11 mouse cellular contexts compared by ENCODE assay signal in the genomic region with DNA sequence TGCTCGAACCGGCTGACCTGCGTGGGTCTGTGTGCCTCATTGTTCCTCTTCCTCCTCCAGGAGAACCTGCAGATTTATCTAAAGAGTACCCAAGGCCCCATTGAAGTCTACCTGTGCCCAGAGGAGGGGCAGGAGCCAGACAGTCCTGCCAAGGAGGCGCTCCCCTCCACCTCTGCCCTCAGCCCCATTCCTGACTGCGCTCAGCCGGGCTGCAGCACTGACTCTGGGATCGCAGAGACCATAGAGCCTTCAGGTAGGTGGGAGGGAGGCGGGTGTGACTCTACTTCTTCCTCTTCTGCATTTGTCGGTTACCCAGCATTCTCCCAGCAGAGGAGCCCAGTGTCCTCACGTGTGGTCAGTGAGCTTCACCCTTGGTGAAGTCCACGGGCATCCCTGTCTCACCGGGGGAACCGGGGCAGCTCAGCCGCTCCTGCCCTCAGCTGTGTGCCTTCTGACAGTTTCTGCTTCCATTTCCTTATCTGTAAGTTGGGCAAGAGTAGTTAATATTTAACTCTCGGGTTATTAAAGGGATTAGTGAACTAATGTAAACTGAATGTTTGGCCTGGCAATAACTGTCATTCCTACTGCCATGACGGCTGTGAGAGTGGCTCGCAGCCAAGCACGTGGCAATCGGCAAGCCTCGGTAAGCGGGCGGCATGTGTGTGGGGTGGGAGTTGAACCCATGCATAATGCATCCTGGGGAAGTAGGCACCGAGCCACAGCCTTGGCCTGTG. TPM values are rescaled to one million over a fixed set of nuclear protein-coding genes. Genes with fewer than 3 reads are reported as not detected.
DNase-seq lines count a peak whose midpoint lies in the region; ATAC-seq and TF ChIP-seq lines count a peak whose summit lies in the region.
"Had no signal": no experiment of that assay in that cellular context is flagged by ENCODE, and none has a peak within 500 bp of the region (broad histone marks: within the 10 kb centered on the region; RNA-seq: fewer than 3 reads in every experiment).

No protein-coding gene starts in this region.

- no peaks in the 10 kb centered on the region for H3K36me3 ChIP-seq in liver, adult 2 months (ENCODE audit: control insufficient read depth, insufficient read depth, low read length)
- H3K36me3 ChIP-seq in lung, embryonic 16.5 days (ENCODE audit: control insufficient read depth, insufficient read depth, low read length) = no peaks in the 10 kb centered on the region
- no peaks in the 10 kb centered on the region for H3K36me3 ChIP-seq in stomach, embryonic 16.5 days (ENCODE audit: control insufficient read depth, insufficient read depth, low read length)
- peaks cover 8% of the 10 kb centered on the region; the same call in 1 of the 2 replicates for H3K36me3 ChIP-seq in hindbrain, embryonic 12.5 days
- peaks cover 50% of the 10 kb centered on the region for H3K36me3 ChIP-seq in heart, embryonic 10.5 days

- no peak for TF ChIP-seq CTCF in liver, adult 2 months (IDR thresholded peaks at IDR 0.05; ENCODE audit: low read depth, low read length)

- H3K4me3 ChIP-seq in liver, adult 2 months (ENCODE audit: insufficient read depth, low read depth, low read length) = peak overlapping the region; percentile 27; the same call in 1 of the 2 replicates
- no peak overlapping the region for H3K4me3 ChIP-seq in lung, embryonic 16.5 days (ENCODE audit: low read length)
- no peak overlapping the region; the same call in 1 of the 2 replicates for H3K4me3 ChIP-seq in stomach, embryonic 16.5 days (replicated peaks; ENCODE audit: low read length)
- no peak overlapping the region for H3K4me3 ChIP-seq in hindbrain, embryonic 12.5 days
- H3K4me3 ChIP-seq in heart, embryonic 10.5 days = no peak overlapping the region

- peak overlapping the region; percentile 24 for H3K9ac ChIP-seq in liver, adult 2 months (ENCODE audit: low read depth, low read length)
- peak overlapping the region; percentile 21 for H3K9ac ChIP-seq in lung, embryonic 16.5 days (ENCODE audit: low read length)
- H3K9ac ChIP-seq in stomach, embryonic 16.5 days (ENCODE audit: low read length) = 0 out of 2 replicates have a peak overlapping the region, but pooled peaks have one; percentile 2
- H3K9ac ChIP-seq in hindbrain, embryonic 12.5 days = no peak overlapping the region

- H3K27me3 ChIP-seq in liver, adult 2 months (ENCODE audit: control insufficient read depth, insufficient read depth, low read length) = no peaks in the 10 kb centered on the region
- H3K27me3 ChIP-seq in lung, embryonic 16.5 days (ENCODE audit: control insufficient read depth, insufficient read depth, low read depth, low read length) = no peaks in the 10 kb centered on the region
- H3K27me3 ChIP-seq in stomach, embryonic 16.5 days (ENCODE audit: control insufficient read depth, insufficient read depth, low read length) = no peaks in the 10 kb centered on the region
- H3K27me3 ChIP-seq in hindbrain, embryonic 12.5 days = no peaks in the 10 kb centered on the region
- H3K27me3 ChIP-seq in heart, embryonic 10.5 days (ENCODE audit: insufficient read depth, poor library complexity, severe bottlenecking) = no peaks in the 10 kb centered on the region

- peaks cover 7% of the 10 kb centered on the region for H3K4me1 ChIP-seq in liver, adult 2 months (ENCODE audit: control insufficient read depth, insufficient read depth, low read length)
- H3K4me1 ChIP-seq in lung, embryonic 16.5 days (replicated peaks; ENCODE audit: control insufficient read depth, insufficient read depth, low read length) = peaks cover 22% of the 10 kb centered on the region
- H3K4me1 ChIP-seq in stomach, embryonic 16.5 days (ENCODE audit: control insufficient read depth, insufficient read depth, low read length) = peaks cover 15% of the 10 kb centered on the region
- H3K4me1 ChIP-seq in hindbrain, embryonic 12.5 days = no peaks in the 10 kb centered on the region
- peaks cover 13% of the 10 kb centered on the region for H3K4me1 ChIP-seq in heart, embryonic 10.5 days

- ATAC-seq in lung, embryonic 16.5 days (ENCODE audit: low read depth) = peak; percentile 77
- ATAC-seq in stomach, embryonic 16.5 days (ENCODE audit: insufficient read depth, low FRiP score) = peak; percentile 74
- no peak for ATAC-seq in hindbrain, embryonic 12.5 days (ENCODE audit: low FRiP score)
- ATAC-seq in CD4-positive, CD25-positive, alpha-beta regulatory T cell, adult 4 months = no peak
- ATAC-seq: inflammation-experienced regulatory T-cells, adult 6 months had no signal

- no peaks in the 10 kb centered on the region for H3K9me3 ChIP-seq in lung, embryonic 16.5 days (ENCODE audit: control insufficient read depth, low read length)
- H3K9me3 ChIP-seq in stomach, embryonic 16.5 days (replicated peaks; ENCODE audit: control insufficient read depth, low read length) = no peaks in the 10 kb centered on the region
- H3K9me3 ChIP-seq in hindbrain, embryonic 12.5 days (replicated peaks) = no peaks in the 10 kb centered on the region
- no peaks in the 10 kb centered on the region for H3K9me3 ChIP-seq in heart, embryonic 10.5 days

- 28% methylated on average over 23 of the region's 23 CpGs for WGBS in liver, adult 2 months
- WGBS in lung, embryonic 16.5 days = 46% methylated on average over 23 of the region's 23 CpGs
- 52% methylated on average over 23 of the region's 23 CpGs for WGBS in stomach, embryonic 16.5 days
- 89% methylated on average over 23 of the region's 23 CpGs for WGBS in hindbrain, embryonic 12.5 days
- WGBS in heart, embryonic 10.5 days = 86% methylated on average over 23 of the region's 23 CpGs

- 0 out of 2 replicates have a peak, but pooled peaks have one; percentile 37 for TF ChIP-seq POLR2A in liver, adult 2 months (IDR thresholded peaks at IDR 0.05; ENCODE audit: extremely low read depth, insufficient read depth, low read length)

- H3K27ac ChIP-seq in liver, adult 2 months (replicated peaks; ENCODE audit: insufficient read depth, low read depth, low read length) = peak overlapping the region; percentile 34
- H3K27ac ChIP-seq in lung, embryonic 16.5 days (ENCODE audit: low read length) = peak overlapping the region; percentile 91
- peak overlapping the region; percentile 14; the same call in 1 of the 2 replicates for H3K27ac ChIP-seq in stomach, embryonic 16.5 days (ENCODE audit: low read length)
- H3K27ac ChIP-seq in hindbrain, embryonic 12.5 days = no peak overlapping the region
- H3K27ac ChIP-seq in heart, embryonic 10.5 days = no peak overlapping the region

- peak; percentile 98 for DNase-seq in liver, adult 2 months (ENCODE audit: extremely low read depth, low read depth, low spot score)
- no peak for DNase-seq in liver
- DNase-seq in kidney, postnatal 25 days = peak; percentile 69 to 83
- DNase-seq in heart, embryonic 10.5 days (ENCODE audit: low spot score) = no peak
- DNase-seq: adrenal gland, postnatal 25 days; cerebellum, postnatal 36 days had no signal

- H3K4me2 ChIP-seq in lung, embryonic 16.5 days (ENCODE audit: low read depth, low read length) = peak overlapping the region; percentile 35
- H3K4me2 ChIP-seq in stomach, embryonic 16.5 days (ENCODE audit: low read depth, low read length) = peak overlapping the region; percentile 26
- H3K4me2 ChIP-seq in hindbrain, embryonic 12.5 days (replicated peaks) = no peak overlapping the region

- no peaks in the 10 kb centered on the region for H3K79me2 ChIP-seq in liver, adult 2 months (ENCODE audit: control insufficient read depth, insufficient read depth, low read length)

RNA-seq across cellular contexts. Expression of a gene that starts 14.7 kb away (rescaled TPM):
- 0.40 and 0.46 TPM in 2 replicates for total RNA-seq in liver, adult 2 months (2014; rRNA removed)
- 0.75 and 0.76 TPM in 2 replicates for polyA plus RNA-seq in liver, adult 2 months (2012; rRNA removed)
- polyA plus RNA-seq in lung, embryonic 16.5 days (2015; fragmentation: Nextera tagmentation; extraction: Ambion mirVana) = 18.4 and 18.8 TPM in 2 replicates
- polyA plus RNA-seq in stomach, embryonic 16.5 days (2015; fragmentation: Nextera tagmentation; extraction: Ambion mirVana) = 7.7 and 9.3 TPM in 2 replicates
- polyA plus RNA-seq in hindbrain, embryonic 12.5 days (2016; fragmentation: Nextera tagmentation; extraction: Ambion mirVana) = 7.0 and 7.9 TPM in 2 replicates
- 10 to 100 TPM; 14.5 to 29.6 TPM for polyA plus RNA-seq in CD4-positive, CD25-positive, alpha-beta regulatory T cell, adult 4 months (2017; shearing (Covaris generic))
- 6.3 and 6.6 TPM in 2 replicates for polyA plus RNA-seq in heart, embryonic 10.5 days (2016; fragmentation: Nextera tagmentation; extraction: Ambion mirVana)

RNA-seq across cellular contexts. Expression of a gene that starts 19.3 kb away (rescaled TPM):
- 3.3 and 5.6 TPM in 2 replicates for total RNA-seq in liver, adult 2 months (2014; rRNA removed)
- 5.2 and 5.8 TPM in 2 replicates for polyA plus RNA-seq in liver, adult 2 months (2012; rRNA removed)
- polyA plus RNA-seq in lung, embryonic 16.5 days (2015; fragmentation: Nextera tagmentation; extraction: Ambion mirVana) = 8.2 and 9.1 TPM in 2 replicates
- 7.0 and 7.1 TPM in 2 replicates for polyA plus RNA-seq in stomach, embryonic 16.5 days (2015; fragmentation: Nextera tagmentation; extraction: Ambion mirVana)
- 11.6 and 11.8 TPM in 2 replicates for polyA plus RNA-seq in hindbrain, embryonic 12.5 days (2016; fragmentation: Nextera tagmentation; extraction: Ambion mirVana)
- polyA plus RNA-seq in CD4-positive, CD25-positive, alpha-beta regulatory T cell, adult 4 months (2017; shearing (Covaris generic)) = not detected
- polyA plus RNA-seq in heart, embryonic 10.5 days (2016; fragmentation: Nextera tagmentation; extraction: Ambion mirVana) = 3.4 and 3.7 TPM in 2 replicates

RNA-seq across cellular contexts. Expression of a gene that starts 43.6 kb away (rescaled TPM):
- total RNA-seq in liver, adult 2 months (2014; rRNA removed) = 33.2 and 47.4 TPM in 2 replicates
- 181 and 274 TPM in 2 replicates for polyA plus RNA-seq in liver, adult 2 months (2012; rRNA removed)
- 560 and 561 TPM in 2 replicates for polyA plus RNA-seq in lung, embryonic 16.5 days (2015; fragmentation: Nextera tagmentation; extraction: Ambion mirVana)
- polyA plus RNA-seq in stomach, embryonic 16.5 days (2015; fragmentation: Nextera tagmentation; extraction: Ambion mirVana) = 271 and 285 TPM in 2 replicates
- 372 and 426 TPM in 2 replicates for polyA plus RNA-seq in hindbrain, embryonic 12.5 days (2016; fragmentation: Nextera tagmentation; extraction: Ambion mirVana)
- polyA plus RNA-seq in CD4-positive, CD25-positive, alpha-beta regulatory T cell, adult 4 months (2017; shearing (Covaris generic)) = 100 to 1,000 TPM; 388 to 433 TPM
- polyA plus RNA-seq in heart, embryonic 10.5 days (2016; fragmentation: Nextera tagmentation; extraction: Ambion mirVana) = 324 and 492 TPM in 2 replicates

Comparison
In these comparisons a context has a peak if more than half of its experiments do, and no peak if none do; other contexts are left out.
1. DNase-seq: peak in liver, adult 2 months (single experiment) and kidney, postnatal 25 days (2 of 2); none in liver (single experiment) and heart, embryonic 10.5 days (single experiment).
2. H3K27ac ChIP-seq: peak in liver, adult 2 months (single experiment), lung, embryonic 16.5 days (single experiment) and stomach, embryonic 16.5 days (single experiment); none in hindbrain, embryonic 12.5 days (single experiment) and heart, embryonic 10.5 days (single experiment).
3. ATAC-seq: peak in lung, embryonic 16.5 days (single experiment) and stomach, embryonic 16.5 days (single experiment); none in hindbrain, embryonic 12.5 days (single experiment) and CD4-positive, CD25-positive, alpha-beta regulatory T cell, adult 4 months (single experiment).